Mouse (Mus musculus) kidney, adult 2 months (tissue): ENCODE measurements around the gene Specc1.

Source experiments
- CTCF ChIP-seq: fragments of 200-500 bp; conservative IDR thresholded peaks from 2 replicates; pipeline ENCODE4 v1.5.1; 2011; ENCODE audit warnings: low read depth, mild to moderate bottlenecking, control low read depth, low read length, moderate library complexity, mixed read lengths; ENCODE audit not compliant: insufficient read depth, insufficient read length
- POLR2A ChIP-seq: fragments of 200-500 bp; IDR thresholded peaks from one replicate; pipeline ENCODE4 v1.6.1; 2011; ENCODE audit warnings: low read depth, low read length, control low read depth

GRCm38 (mm10) chr11:62166503-62166902, 209.9 kb downstream of the Specc1 start:
- TF ChIP-seq CTCF = no peak
- TF ChIP-seq POLR2A = no peak
